Mouse (Mus musculus) liver, embryonic 16.5 days (tissue): ENCODE measurements around the gene Mfsd9. TPM values are rescaled to one million over a fixed set of nuclear protein-coding genes. Genes with fewer than 3 reads are reported as not detected.

Experiments
- ATAC-seq: fragments of 200-750 bp; cut with Nextera tagmentation; 2 replicates; pipeline ENCODE4 v1.8.0; 2017; ENCODE audit warnings: low read depth, mild to moderate bottlenecking, moderate number of reproducible peaks, moderate library complexity
- H3K27ac ChIP-seq: fragments of 300-500 bp; sonication (generic); 2 replicates; pipeline ENCODE4 v1.5.1; 2014; ENCODE audit warnings: mild to moderate bottlenecking, low read length
- H3K27me3 ChIP-seq: fragments of 300-500 bp; sonication (generic); 2 replicates; pipeline ENCODE4 v1.6.1; 2014; ENCODE audit warnings: low read depth, low read length, mixed read lengths; ENCODE audit not compliant: control insufficient read depth, insufficient read depth
- H3K36me3 ChIP-seq: fragments of 300-500 bp; sonication (generic); 2 replicates; pipeline ENCODE4 v1.6.1; 2014; ENCODE audit warnings: mild to moderate bottlenecking; ENCODE audit not compliant: control insufficient read depth, insufficient read depth
- H3K4me1 ChIP-seq: fragments of 300-500 bp; sonication (generic); 2 replicates; pipeline ENCODE4 v1.6.1; 2014; ENCODE audit warnings: low read depth, low read length, mixed read lengths; ENCODE audit not compliant: control insufficient read depth
- H3K4me2 ChIP-seq: fragments of 300-500 bp; sonication (generic); 2 replicates; pipeline ENCODE4 v1.6.1; 2014; ENCODE audit warnings: low read depth, low read length, mixed read lengths
- H3K4me3 ChIP-seq: fragments of 300-500 bp; sonication (generic); 2 replicates; pipeline ENCODE4 v1.5.1; 2014; ENCODE audit warnings: low read depth, mild to moderate bottlenecking, low read length
- H3K9ac ChIP-seq: fragments of 300-500 bp; sonication (generic); 2 replicates; pipeline ENCODE4 v1.6.1; 2014; ENCODE audit warnings: low read depth, low read length
- H3K9me3 ChIP-seq: fragments of 300-500 bp; sonication (generic); replicated peaks from 2 replicates; pipeline ENCODE4 v1.6.1; 2016; ENCODE audit warnings: low read length; ENCODE audit not compliant: control insufficient read depth
- WGBS: fragments of 180-500 bp; shearing (Covaris S2); extraction: QIAGEN DNeasy Blood & Tissue Kit; methylation state at CpG from one replicate; pipeline ENCODE4 v1.1.7; 2014; ENCODE audit not compliant: insufficient replicate concordance; 5-methylcytosine and 5-hydroxymethylcytosine counted together
- polyA plus RNA-seq: library from polyadenylated mRNA; unstranded; fragments of >200 nt; fragmentation: Nextera tagmentation; extraction: Ambion mirVana; gene quantifications from 2 replicates; pipeline ENCODE4 v1.2.1, GENCODE M21; 2015

Gene Mfsd9
- polyA plus RNA-seq, 1 experiment from 2014 or later: 0.81 TPM

- Histone ChIP-seq H3K4me1 (no peaks in the 10 kb centered on the region), H3K27ac (no peak overlapping the region), H3K4me3 (no peak overlapping the region), H3K27me3 (no peaks in the 10 kb centered on the region), H3K9me3 (no peaks in the 10 kb centered on the region), H3K36me3 (no peaks in the 10 kb centered on the region), H3K9ac (no peak overlapping the region), H3K4me2 (no peak overlapping the region)
- WGBS: 71% methylated on average over 3 of the region's 3 CpGs
- no peak for ATAC-seq
These were observed 18.2 kb upstream of the Mfsd9 start for GRCm38 (mm10) chr1:40808643-40809042.

GRCm38 (mm10) chr1:40805891-40806290 lies 15.4 kb upstream of the Mfsd9 start:
- Histone ChIP-seq H3K4me3 (no peak overlapping the region), H3K9ac (no peak overlapping the region), H3K9me3 (no peaks in the 10 kb centered on the region), H3K4me1 (no peaks in the 10 kb centered on the region), H3K4me2 (no peak overlapping the region), H3K27ac (no peak overlapping the region), H3K36me3 (no peaks in the 10 kb centered on the region), H3K27me3 (no peaks in the 10 kb centered on the region)
- 70% methylated on average over 11 of the region's 11 CpGs for WGBS
- no peak for ATAC-seq

DNA sequence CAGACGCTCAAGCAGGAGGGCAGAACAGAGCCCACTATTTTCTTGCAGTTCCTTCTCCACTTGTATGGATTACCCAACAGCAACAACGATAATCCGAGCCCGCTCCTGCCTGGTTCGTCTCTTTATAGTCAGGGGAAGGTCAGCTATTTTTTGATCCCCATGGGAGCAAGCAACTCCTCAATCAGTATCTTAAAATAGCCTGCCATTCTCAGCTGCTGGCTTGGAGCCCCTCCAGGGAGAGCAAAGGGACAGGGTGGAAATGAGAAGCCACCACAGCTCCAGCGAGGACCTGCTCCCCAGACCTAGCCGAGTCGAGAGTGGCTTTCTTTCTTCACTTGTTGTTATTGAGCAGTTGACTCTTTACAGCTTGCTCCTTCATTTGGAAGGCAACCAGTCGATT lies 14.9 kb upstream of the Mfsd9 start, which contains the start of gene Tmem182:
Tmem182 (plus strand) TSS at position 251 of the 400 bp plus-strand sequence.
- H3K9ac ChIP-seq: no peak within 1 kb of the TSS
- no peak within 1 kb of the TSS for H3K4me3 ChIP-seq
- ATAC-seq: no peak
- H3K9me3 ChIP-seq: no peaks in the 10 kb centered on the region
- no peaks in the 10 kb centered on the region for H3K36me3 ChIP-seq
- no peaks in the 10 kb centered on the region for H3K4me1 ChIP-seq
- H3K27me3 ChIP-seq: no peaks in the 10 kb centered on the region
- H3K27ac ChIP-seq: no peak within 1 kb of the TSS
- no peak within 1 kb of the TSS for H3K4me2 ChIP-seq
- 69% methylated on average over 9 of the region's 9 CpGs for WGBS

GRCm38 (mm10) chr1:40804118-40804517 lies 13.6 kb upstream of the Mfsd9 start:
- no peak for ATAC-seq
- no peak overlapping the region for H3K9ac ChIP-seq
- H3K4me2 ChIP-seq: no peak overlapping the region
- WGBS: 74% methylated on average over 12 of the region's 12 CpGs
- H3K4me3 ChIP-seq: no peak overlapping the region
- no peaks in the 10 kb centered on the region for H3K27me3 ChIP-seq
- H3K4me1 ChIP-seq: no peaks in the 10 kb centered on the region
- H3K36me3 ChIP-seq: no peaks in the 10 kb centered on the region
- H3K27ac ChIP-seq: no peak overlapping the region
- H3K9me3 ChIP-seq: no peaks in the 10 kb centered on the region

GRCm38 (mm10) chr1:40802759-40803158 lies 12.3 kb upstream of the Mfsd9 start:
- Histone ChIP-seq H3K9ac (no peak overlapping the region), H3K27ac (no peak overlapping the region), H3K27me3 (no peaks in the 10 kb centered on the region), H3K4me1 (no peaks in the 10 kb centered on the region), H3K9me3 (no peaks in the 10 kb centered on the region), H3K36me3 (no peaks in the 10 kb centered on the region), H3K4me3 (no peak overlapping the region), H3K4me2 (no peak overlapping the region)
- no peak for ATAC-seq
- 15% methylated on average over 3 of the region's 3 CpGs for WGBS

- Histone ChIP-seq H3K4me3 (no peak overlapping the region), H3K9ac (no peak overlapping the region), H3K27ac (no peak overlapping the region), H3K9me3 (no peaks in the 10 kb centered on the region), H3K27me3 (no peaks in the 10 kb centered on the region), H3K4me2 (no peak overlapping the region), H3K4me1 (no peaks in the 10 kb centered on the region), H3K36me3 (no peaks in the 10 kb centered on the region)
- 28% methylated on average over 5 of the region's 5 CpGs for WGBS
- ATAC-seq: no peak
These were observed 10.4 kb upstream of the Mfsd9 start for GRCm38 (mm10) chr1:40800908-40801307.

DNA sequence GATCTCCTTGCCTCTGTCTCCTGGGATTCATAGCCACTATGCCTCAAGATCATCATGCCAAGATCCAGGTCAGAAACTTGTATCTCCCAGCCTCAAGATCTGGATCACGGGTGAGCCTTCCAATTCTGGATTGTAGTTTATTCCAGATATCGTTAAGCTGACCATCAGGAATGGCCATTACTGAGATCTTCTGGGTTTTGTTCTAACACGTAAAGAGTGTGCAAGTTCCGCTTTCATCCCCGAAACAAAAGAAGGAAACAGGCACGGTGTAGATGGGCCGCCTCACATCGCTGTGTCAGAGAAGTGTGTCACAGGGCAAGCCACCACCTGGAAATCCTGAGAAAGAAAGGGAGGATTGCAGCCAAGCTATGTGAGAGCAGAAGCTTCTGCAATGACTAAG lies 8.6 kb upstream of the Mfsd9 start:
- Histone ChIP-seq H3K9ac (no peak overlapping the region), H3K36me3 (no peaks in the 10 kb centered on the region), H3K9me3 (no peaks in the 10 kb centered on the region), H3K27me3 (no peaks in the 10 kb centered on the region), H3K27ac (no peak overlapping the region), H3K4me2 (no peak overlapping the region), H3K4me1 (no peaks in the 10 kb centered on the region), H3K4me3 (no peak overlapping the region)
- no peak for ATAC-seq
- WGBS: 64% methylated on average over 8 of the region's 8 CpGs

GRCm38 (mm10) chr1:40797348-40797747 lies 6.9 kb upstream of the Mfsd9 start:
- Histone ChIP-seq H3K9ac (no peak overlapping the region), H3K4me2 (no peak overlapping the region), H3K36me3 (no peaks in the 10 kb centered on the region), H3K4me1 (no peaks in the 10 kb centered on the region), H3K27ac (no peak overlapping the region), H3K9me3 (no peaks in the 10 kb centered on the region), H3K27me3 (no peaks in the 10 kb centered on the region), H3K4me3 (no peak overlapping the region)
- WGBS: 9% methylated on average over 5 of the region's 5 CpGs
- ATAC-seq: 0 out of 2 replicates have a peak, but pooled peaks have one; percentile 16

- Histone ChIP-seq H3K9me3 (no peaks in the 10 kb centered on the region), H3K4me1 (peaks cover 5% of the 10 kb centered on the region; the same call in 1 of the 2 replicates), H3K9ac (no peak overlapping the region), H3K27me3 (no peaks in the 10 kb centered on the region), H3K4me3 (no peak overlapping the region), H3K4me2 (no peak overlapping the region), H3K27ac (no peak overlapping the region), H3K36me3 (no peaks in the 10 kb centered on the region)
- ATAC-seq: no peak
- 76% methylated on average over 1 of the region's 1 CpGs for WGBS
These were observed 5.0 kb upstream of the Mfsd9 start for GRCm38 (mm10) chr1:40795508-40795907.
